Mouse (Mus musculus) pancreas, adult 10 weeks (tissue): ENCODE measurements around the gene Gm20716. TPM values are rescaled to one million over a fixed set of nuclear protein-coding genes. Genes with fewer than 3 reads are reported as not detected.

Experiments used
- polyA plus RNA-seq: library from polyadenylated mRNA; stranded (reverse); fragments of 350-450 nt; fragmentation: Illumina TruSeq; extraction: RNeasy Lipid Tissue Mini Kit (QIAGEN cat#74804); gene quantifications from one replicate; pipeline ENCODE4 v1.2.3, GENCODE M21; 2015; ENCODE audit warnings: low read depth, low replicate concordance; ENCODE audit not compliant: insufficient read depth

The Gm20716 gene
- 7.7 TPM for polyA plus RNA-seq

DNA sequence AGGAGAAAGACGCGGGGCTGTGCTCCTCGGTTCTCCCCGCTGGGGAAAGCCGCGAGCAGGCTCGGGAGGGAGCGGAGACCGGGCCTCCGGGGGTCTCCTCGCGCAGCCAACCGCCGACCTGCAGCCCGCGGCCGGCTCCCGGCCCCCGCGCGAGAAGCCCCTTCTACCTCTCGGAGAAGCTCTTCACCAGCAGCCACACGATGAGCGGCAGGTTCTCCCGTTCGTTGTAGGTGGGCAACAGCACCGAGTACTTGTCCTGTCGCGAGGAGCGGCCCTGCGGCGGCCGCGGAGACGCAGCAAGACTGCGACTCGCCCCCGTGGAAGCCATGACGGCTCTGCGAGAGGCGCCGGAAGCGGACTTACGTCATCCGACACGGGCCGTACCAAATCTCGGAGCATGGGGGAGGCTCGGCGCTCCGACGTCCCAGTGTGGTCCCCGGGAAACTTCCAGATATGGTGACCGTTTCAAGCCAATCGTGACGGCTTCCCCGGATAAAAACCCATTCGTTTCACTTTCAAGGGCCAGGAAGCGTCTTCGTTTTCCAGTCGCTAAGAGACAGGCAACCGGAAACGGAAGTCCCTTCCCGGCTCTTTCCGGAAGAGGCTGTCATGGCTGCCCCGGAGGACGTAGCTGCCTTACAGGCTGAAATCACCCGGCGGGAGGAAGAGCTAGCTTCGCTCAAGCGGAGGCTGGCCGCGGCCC is at the start of gene Gm20716, which contains the start of the genes Dpm1 and Mocs3:
Gene Gm20716 (minus strand): TSS at position 339 of the 703 bp plus-strand sequence.
Gene Dpm1 (minus strand): TSS at position 566 of the 703 bp plus-strand sequence.
Gene Mocs3 (plus strand): TSS at position 597 of the 703 bp plus-strand sequence.

GRCm38 (mm10) chr2:168206725-168207644 is 23.2 kb downstream of the Gm20716 start, which contains the start of gene Adnp:
TSS of gene Adnp (minus strand) at chr2:168207112.

Other genes with a start within 250 kb of the Gm20716 start
- gene Ripor3, start 219.7 kb downstream of the Gm20716 start, polyA plus RNA-seq: 2.0 TPM
- 2.6 TPM for gene Pard6b, start 149.4 kb downstream of the Gm20716 start, polyA plus RNA-seq
- 2.8 TPM for gene Adnp, start 23.3 kb downstream of the Gm20716 start, polyA plus RNA-seq
- 10.7 TPM for gene Dpm1, start 227 bp upstream of the Gm20716 start, polyA plus RNA-seq
- gene Mocs3, start 258 bp upstream of the Gm20716 start, polyA plus RNA-seq: 1.7 TPM
- not detected for gene Kcng1, start 51.4 kb upstream of the Gm20716 start, polyA plus RNA-seq